Mouse (Mus musculus): ENCODE measurements around the gene Terb1.
A peak's percentile ranks its signal among the peaks of the same experiment; 100 is the strongest.

Terb1 gene

DNA sequence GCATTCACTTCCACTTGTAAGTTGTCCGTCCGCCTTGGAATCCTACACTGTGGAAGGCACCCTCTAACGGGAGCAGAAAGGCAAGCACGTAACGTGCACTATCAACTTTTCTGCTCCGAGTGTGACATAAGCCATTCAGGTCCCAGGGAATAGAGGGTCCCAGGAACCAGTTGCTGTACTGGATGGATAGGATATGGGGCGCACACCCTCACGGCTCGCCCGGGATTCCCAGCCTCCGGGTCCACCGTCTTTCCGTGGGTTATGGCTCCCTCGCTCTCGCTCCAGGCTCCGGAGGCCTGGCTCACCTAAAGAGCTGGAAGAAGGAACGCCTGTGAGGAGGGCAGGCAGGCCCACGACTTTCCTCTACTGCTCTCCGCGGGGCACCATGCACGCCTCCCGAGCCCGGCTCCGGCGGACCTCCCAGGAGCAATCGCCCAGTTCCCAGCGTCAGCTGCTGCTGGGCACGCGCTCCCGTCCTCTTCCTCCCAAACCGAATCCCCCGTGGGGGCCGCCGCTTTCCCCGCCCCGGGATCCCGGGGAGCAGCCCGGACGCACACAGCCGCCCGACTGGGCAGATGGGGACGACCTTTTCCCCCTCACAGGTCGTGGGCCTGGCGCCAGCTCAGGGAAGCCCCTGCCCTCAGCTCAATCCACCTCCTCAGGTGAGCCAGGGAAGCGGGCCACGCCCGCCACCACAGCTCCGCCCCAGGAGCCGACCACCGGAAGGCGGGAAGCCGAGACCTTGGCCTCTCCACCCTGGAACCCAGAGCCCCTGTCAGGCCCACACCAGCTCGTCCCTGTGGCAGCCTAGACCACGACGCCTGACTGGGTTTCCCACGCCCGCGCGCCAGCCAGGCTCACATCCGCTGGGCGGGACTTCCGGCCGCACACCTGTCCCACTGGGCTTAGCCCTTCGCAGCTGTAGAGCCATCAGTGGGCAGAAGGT lies at the start of gene Terb1:
Gene Terb1 (minus strand): TSS at position 850 of the 946 bp plus-strand sequence.
- DNase-seq, result peak; percentile 47 to 76

DNA sequence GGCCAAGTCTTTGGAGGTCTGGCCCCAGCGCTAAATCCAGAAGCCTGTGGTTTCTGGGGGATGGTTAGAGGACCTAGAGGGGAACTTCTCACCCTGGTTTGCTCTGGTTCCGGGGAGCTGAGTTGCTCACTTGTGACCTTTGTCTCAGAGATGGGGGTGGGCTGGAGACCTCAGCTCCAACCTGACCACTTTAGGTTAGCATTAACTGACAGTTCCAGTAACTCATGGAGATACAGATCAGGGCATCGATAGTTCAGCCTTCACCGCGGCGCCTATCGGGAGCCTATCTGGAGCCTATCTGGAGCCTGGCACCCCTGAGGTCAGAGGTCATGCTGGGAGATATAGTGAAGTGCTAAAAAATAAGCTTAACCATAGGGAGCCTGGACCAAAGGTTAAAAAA lies 47.5 kb upstream of the Terb1 start:
- DNase-seq, result no peak

DNA sequence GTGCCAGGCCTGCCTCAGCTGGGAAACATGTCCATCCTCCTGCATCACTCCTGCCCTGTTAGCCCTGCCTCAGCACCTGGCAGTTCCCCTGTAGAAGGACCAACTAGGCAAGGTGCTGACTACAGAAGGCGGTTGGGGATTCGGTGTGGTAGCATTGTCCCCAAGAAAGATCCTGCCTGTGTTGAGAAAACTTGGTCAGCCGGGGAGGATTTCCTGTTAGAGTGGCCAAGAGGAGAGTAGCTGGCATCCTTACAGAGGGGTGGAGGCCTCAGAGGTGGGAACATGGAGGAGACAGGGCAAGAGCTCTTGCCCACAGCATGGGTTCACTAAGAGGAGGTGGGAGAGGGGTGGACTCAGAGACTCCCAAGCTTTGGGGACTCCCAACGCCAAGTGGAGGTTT lies 45.5 kb upstream of the Terb1 start:
- DNase-seq, result no peak

- DNase-seq, result peak; percentile 43 to 49
Measured at GRCm38 (mm10) chr8:104543440-104544045, 33.8 kb upstream of the Terb1 start.

- no peak for DNase-seq
Measured at GRCm38 (mm10) chr8:104542160-104542559, 32.5 kb upstream of the Terb1 start.

- DNase-seq, result no peak
Measured at GRCm38 (mm10) chr8:104541515-104541880, 31.8 kb upstream of the Terb1 start.

- DNase-seq, result peak in 1 of 2 experiments; percentile 61
Measured at GRCm38 (mm10) chr8:104540710-104541514, 31.2 kb upstream of the Terb1 start.

GRCm38 (mm10) chr8:104540238-104540637 lies 30.5 kb upstream of the Terb1 start:
- no peak for DNase-seq

DNA sequence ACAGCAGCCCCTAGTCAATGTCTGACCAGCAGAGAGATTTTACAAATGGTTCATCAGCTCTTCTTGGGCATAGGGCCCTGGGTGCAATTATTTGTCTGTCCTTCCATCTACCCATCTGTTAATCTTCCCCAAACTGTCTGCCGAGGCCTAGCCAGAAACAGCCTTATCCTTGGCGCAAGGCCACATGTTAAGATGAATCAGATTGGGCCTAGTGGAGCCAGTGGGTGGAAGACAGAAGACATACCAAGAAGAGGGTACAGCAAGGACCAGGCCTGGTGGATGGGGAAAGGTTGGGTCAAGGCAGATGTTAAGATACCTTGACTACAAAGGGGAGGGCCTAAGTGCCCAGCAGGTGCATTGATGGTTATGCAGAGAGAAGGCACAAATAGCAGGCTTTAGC lies 29.9 kb upstream of the Terb1 start:
- DNase-seq, result no peak

DNA sequence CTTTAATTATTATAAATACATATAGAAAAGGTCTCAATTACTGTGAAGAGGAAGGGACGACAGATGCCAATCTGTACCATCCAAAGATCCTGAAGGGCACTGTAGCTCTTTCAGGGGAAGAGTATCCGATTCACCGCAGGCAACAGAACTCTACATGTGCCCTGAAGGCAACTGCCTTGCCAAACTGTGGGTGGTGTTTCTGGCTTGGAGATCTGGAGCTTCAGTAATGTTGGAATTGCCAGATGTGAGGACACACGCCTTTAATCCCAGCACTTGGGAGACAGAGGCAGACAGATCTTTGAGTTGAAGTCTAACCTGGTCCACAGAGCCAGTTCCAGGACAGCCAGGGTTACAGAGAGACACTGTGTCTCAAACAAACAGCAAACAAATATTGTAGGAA lies 29.2 kb upstream of the Terb1 start:
- DNase-seq, result no peak

DNA sequence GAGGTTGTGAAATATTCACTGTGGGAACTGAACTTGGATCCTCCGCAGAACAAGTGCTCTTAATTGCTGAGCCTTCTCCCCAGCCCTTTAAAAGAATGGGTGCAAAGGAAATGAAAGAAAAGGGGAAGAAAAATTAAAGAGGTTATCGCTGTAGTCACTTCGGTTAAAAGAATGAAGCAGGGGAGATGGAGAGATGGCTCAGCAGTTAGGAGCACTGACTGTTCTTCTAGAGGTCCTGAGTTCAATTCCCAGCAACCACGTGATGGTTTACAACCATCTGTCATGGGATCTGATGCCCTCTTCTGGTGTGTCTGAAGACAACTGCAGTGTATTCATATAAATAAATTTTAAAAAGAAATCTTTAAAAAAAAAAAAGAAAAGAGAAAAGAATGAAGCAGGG lies 26.3 kb upstream of the Terb1 start:
- DNase-seq, result no peak

GRCm38 (mm10) chr8:104535378-104535777 lies 25.7 kb upstream of the Terb1 start:
- no peak for DNase-seq

- peak in 1 of 2 experiments; percentile 32 for DNase-seq
Measured at GRCm38 (mm10) chr8:104534779-104535141, 25.1 kb upstream of the Terb1 start.

GRCm38 (mm10) chr8:104533971-104534778 lies 24.5 kb upstream of the Terb1 start, which contains the start of the genes Nae1 and Car7:
Nae1 (minus strand) TSS chr8:104534637.
Car7 (plus strand) TSS chr8:104534689.
- peak; percentile 92 to 96 for DNase-seq

- no peak for DNase-seq
Measured at GRCm38 (mm10) chr8:104533551-104533950, 23.8 kb upstream of the Terb1 start.

DNA sequence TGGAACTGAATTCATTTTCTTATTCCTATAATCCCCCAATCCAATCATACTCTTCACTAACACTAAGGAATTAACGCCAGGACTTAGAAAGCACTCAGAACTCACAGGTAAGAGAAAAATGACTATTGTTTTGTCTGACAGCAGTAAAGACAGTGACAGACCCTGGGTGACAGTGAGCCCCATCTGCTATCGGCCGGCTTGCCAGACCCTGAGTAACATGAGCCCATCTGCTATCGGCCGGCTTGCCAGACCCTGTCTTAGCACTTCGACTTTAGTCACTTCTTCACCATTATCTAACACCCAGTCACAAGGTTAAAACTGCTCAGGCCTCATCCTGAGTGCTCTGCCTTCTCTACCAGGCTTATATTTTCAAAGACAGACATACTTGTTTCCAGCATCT lies 20.0 kb upstream of the Terb1 start:
- no peak for DNase-seq

DNA sequence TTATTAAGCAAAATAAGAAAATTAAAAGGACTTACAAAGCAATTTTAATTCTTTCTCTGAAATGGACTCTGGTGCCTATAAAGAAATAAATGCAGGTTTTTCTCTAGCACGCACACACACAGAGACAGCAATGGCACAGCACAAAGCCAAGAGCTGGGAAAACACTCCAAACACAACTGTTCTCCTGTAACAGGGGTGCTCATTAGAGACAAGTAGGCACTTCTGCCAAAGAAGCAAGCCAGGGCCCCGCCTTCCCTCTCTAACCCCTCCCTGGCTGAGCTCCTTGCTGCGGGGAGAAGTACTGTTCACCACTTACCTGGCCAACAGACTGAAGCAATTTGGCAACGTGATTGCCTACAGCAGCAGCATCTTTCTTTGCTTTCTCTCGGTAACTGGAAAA lies 8.2 kb upstream of the Terb1 start:
- DNase-seq, result no peak

DNA sequence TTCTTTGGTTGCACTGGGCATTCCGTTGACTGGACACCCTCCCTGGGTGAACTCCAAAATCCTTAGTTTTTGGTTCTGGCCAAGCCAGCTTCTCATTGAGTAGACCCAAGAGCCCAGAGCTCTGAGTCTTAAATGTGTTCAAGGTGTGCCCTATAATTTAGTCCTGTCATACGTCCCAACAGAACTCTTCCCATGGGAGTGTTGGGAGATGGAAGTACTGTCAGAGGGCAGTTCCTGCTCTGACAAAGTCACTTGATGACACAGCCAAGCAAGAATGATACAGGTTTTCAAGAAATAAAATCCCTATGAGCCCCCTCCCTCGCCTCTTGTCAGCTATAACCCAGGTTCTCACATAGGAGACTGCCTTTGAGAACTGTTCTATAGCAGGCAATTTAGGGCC lies 424 bp upstream of the Terb1 start:
- DNase-seq, result no peak

GRCm38 (mm10) chr8:104479091-104479490 lies 30.6 kb downstream of the Terb1 start:
- no peak for DNase-seq

- DNase-seq, result no peak
Measured at GRCm38 (mm10) chr8:104472465-104472864, 37.2 kb downstream of the Terb1 start.

GRCm38 (mm10) chr8:104467463-104467862 lies 42.2 kb downstream of the Terb1 start:
- DNase-seq, result no peak

DNA sequence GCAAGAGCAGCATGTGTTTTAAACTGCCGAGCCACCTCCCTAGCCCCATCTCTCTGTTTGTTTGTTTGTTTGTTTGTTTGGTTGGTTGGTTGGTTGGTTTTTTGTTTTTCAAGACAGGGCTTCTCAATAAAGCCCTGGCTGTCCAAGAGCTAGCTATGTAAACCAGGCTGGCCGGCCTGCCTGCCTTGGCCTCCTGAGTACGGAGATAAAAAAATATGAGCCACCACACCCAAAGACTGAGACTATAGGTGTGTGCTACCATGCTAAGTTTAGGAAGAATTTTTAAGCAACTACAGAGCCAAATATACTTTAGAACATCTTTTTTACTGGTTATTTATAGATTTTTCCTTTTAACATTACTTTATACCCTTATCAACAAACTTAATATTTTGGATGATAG lies 57.5 kb downstream of the Terb1 start:
- no peak for DNase-seq
